Mouse (Mus musculus) liver, embryonic 14.5 days (tissue): ENCODE results near the gene Cyp1a2.

Source experiments
- CTCF ChIP-seq: IDR thresholded peaks from 2 replicates; pipeline ENCODE4 v1.5.1; 2016; ENCODE audit warnings: antibody characterized with exemption, low read depth, control low read depth
- EP300 ChIP-seq: IDR thresholded peaks from 2 replicates; pipeline ENCODE4 v1.6.1; 2016; ENCODE audit warnings: antibody characterized with exemption, low read depth

DNA sequence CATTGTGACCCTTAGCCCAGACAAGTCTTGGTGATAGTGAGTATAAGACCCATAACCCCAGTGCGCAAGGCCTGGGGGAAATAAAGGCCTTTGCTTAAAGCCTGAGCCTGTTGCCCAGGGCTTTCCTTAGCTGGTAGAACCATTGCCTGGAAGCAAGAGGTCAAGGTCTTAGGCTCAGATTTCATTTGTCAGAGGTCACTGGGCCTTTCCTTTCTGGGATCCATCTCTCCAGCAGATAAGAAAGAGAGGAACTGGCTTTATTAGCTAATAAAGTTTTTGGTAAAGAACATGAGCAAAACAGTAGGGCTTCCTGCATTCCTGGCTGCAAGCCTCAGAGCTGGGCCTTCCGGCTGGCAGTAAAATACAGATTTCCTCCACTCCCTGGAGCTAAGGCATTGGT, 10.6 kb upstream of the Cyp1a2 start:
- TF ChIP-seq CTCF = no peak
- no peak for TF ChIP-seq EP300
